Mouse (Mus musculus) hindbrain, postnatal 0 days (tissue): Measurements from ENCODE around the gene Fam214a. TPM values are rescaled to one million over a fixed set of nuclear protein-coding genes. Genes with fewer than 3 reads are reported as not detected.
A peak's percentile ranks its signal among the peaks of the same experiment; 100 is the strongest.

Experiments used
- ATAC-seq: fragments of 200-750 bp; cut with Nextera tagmentation; 2 replicates; pipeline ENCODE4 v1.8.0; 2017; ENCODE audit warnings: mild to moderate bottlenecking, moderate TSS enrichment, moderate library complexity
- DNase-seq: peaks from one replicate; pipeline ENCODE4 v3.0.0-alpha.2; 2015; ENCODE audit warnings: low spot score
- H3K27ac ChIP-seq: fragments of 300-500 bp; sonication (generic); 2 replicates; pipeline ENCODE4 v1.5.1; 2014; ENCODE audit warnings: mild to moderate bottlenecking
- H3K27me3 ChIP-seq: fragments of 300-500 bp; sonication (generic); 2 replicates; pipeline ENCODE4 v1.6.1; 2014; ENCODE audit warnings: low read length, mixed read lengths; ENCODE audit not compliant: insufficient read depth
- H3K36me3 ChIP-seq: fragments of 300-500 bp; sonication (generic); 2 replicates; pipeline ENCODE4 v1.6.1; 2014; ENCODE audit warnings: low read length, mixed read lengths; ENCODE audit not compliant: insufficient read depth
- H3K4me1 ChIP-seq: fragments of 300-500 bp; sonication (generic); 2 replicates; pipeline ENCODE4 v1.6.1; 2014; ENCODE audit warnings: antibody characterized with exemption, low read length, mixed read lengths; ENCODE audit not compliant: insufficient read depth
- H3K4me2 ChIP-seq: fragments of 300-500 bp; sonication (generic); 2 replicates; pipeline ENCODE4 v1.6.1; 2014; ENCODE audit warnings: low read depth, mild to moderate bottlenecking, low read length, moderate library complexity, mixed read lengths
- H3K4me3 ChIP-seq: fragments of 300-500 bp; sonication (generic); 2 replicates; pipeline ENCODE4 v1.5.1; 2014; ENCODE audit warnings: low read length
- H3K9ac ChIP-seq: fragments of 300-500 bp; sonication (generic); replicated peaks from 2 replicates; pipeline ENCODE4 v1.6.1; 2014; ENCODE audit warnings: mild to moderate bottlenecking, low read length, moderate library complexity, mixed read lengths
- H3K9me3 ChIP-seq: fragments of 300-500 bp; sonication (generic); 2 replicates; pipeline ENCODE4 v1.6.1; 2016; ENCODE audit warnings: low read length, mixed read lengths
- CTCF ChIP-seq: IDR thresholded peaks from 2 replicates; pipeline ENCODE4 v1.5.1; 2016; ENCODE audit warnings: antibody characterized with exemption, control low read depth, low read depth
- WGBS: fragments of 180-500 bp; shearing (Covaris S2); extraction: QIAGEN DNeasy Blood & Tissue Kit; methylation state at CpG from one replicate; pipeline ENCODE4 v1.1.7; 2014; 5-methylcytosine and 5-hydroxymethylcytosine counted together
- polyA plus RNA-seq: library from polyadenylated mRNA; unstranded; fragments of >200 nt; fragmentation: Nextera tagmentation; extraction: Ambion mirVana; gene quantifications from 2 replicates; pipeline ENCODE4 v1.2.1, GENCODE M21; 2015
- total RNA-seq: library from RNA; depleted of rRNA; stranded (reverse); fragments of >200 nt; gene quantifications from 2 replicates; pipeline ENCODE4 v1.2.3, GENCODE M21; 2014

The Fam214a gene
- total and polyA plus RNA-seq, 2 experiments from 2014 or later, result 18.6 to 28.6 TPM

DNA sequence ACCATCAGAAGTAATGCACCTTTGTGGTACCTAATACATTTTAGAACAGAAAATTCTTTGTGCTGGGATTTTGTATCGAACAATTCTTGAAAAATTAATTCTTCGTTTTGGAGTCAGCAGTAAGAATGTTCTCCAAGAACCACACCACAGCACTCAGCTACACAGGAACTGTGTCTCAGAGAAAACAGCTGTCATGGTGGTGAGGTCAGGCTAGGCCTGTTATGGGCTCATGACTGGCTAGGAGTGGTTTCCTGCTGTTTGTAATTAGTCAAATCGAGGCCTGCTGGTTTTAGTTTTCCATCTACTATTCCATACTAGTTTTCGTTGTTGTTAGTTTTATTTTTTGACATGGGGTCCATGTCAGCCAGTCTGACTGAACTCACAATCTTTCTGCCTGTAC, 67.9 kb downstream of the Fam214a start:
- H3K36me3 ChIP-seq, result peaks cover 22% of the 10 kb centered on the region; the same call in 1 of the 2 replicates
- H3K4me2 ChIP-seq, result no peak overlapping the region
- no peaks in the 10 kb centered on the region for H3K27me3 ChIP-seq
- no peak overlapping the region for H3K9ac ChIP-seq
- no peak overlapping the region for H3K27ac ChIP-seq
- H3K4me3 ChIP-seq, result no peak overlapping the region
- no peak for TF ChIP-seq CTCF
- no peak for DNase-seq
- no peak for ATAC-seq
- no peaks in the 10 kb centered on the region for H3K4me1 ChIP-seq
- no peaks in the 10 kb centered on the region for H3K9me3 ChIP-seq
- 85% methylated on average over 4 of the region's 4 CpGs for WGBS

DNA sequence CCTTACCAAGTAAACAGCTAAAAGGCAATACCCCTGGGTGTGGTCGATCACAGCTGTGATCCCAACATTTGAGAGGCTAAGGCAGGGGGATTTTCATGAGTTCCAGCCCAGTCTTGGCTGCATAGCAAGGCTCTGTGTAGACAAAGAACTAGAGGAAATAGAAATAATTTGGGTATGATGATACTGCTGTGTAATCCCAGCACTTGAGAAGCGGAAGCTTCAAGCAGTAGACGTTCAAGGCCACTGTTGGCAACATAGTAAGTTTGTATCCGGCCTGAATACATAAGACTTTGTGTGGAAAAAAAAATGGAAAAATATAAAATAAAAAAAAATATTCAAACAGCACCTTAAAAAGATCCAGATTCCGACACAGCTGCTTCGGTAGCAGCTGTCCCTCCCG, 69.9 kb downstream of the Fam214a start:
- no peak overlapping the region for H3K9ac ChIP-seq
- no peak overlapping the region for H3K27ac ChIP-seq
- H3K4me3 ChIP-seq, result no peak overlapping the region
- no peak overlapping the region for H3K4me2 ChIP-seq
- DNase-seq (no peak), ATAC-seq (no peak)
- no peak for TF ChIP-seq CTCF
- H3K4me1 ChIP-seq, result no peaks in the 10 kb centered on the region
- H3K9me3 ChIP-seq, result no peaks in the 10 kb centered on the region
- 91% methylated on average over 7 of the region's 7 CpGs for WGBS
- no peaks in the 10 kb centered on the region for H3K27me3 ChIP-seq
- H3K36me3 ChIP-seq, result peaks cover 22% of the 10 kb centered on the region; the same call in 1 of the 2 replicates

GRCm38 (mm10) chr9:75023150-75023894, 70.6 kb downstream of the Fam214a start:
- peaks cover 22% of the 10 kb centered on the region; the same call in 1 of the 2 replicates for H3K36me3 ChIP-seq
- 82% methylated on average over 5 of the region's 5 CpGs for WGBS

GRCm38 (mm10) chr9:75024089-75024488, 71.4 kb downstream of the Fam214a start:
- H3K27me3 ChIP-seq, result no peaks in the 10 kb centered on the region
- no peak overlapping the region for H3K9ac ChIP-seq
- peaks cover 19% of the 10 kb centered on the region; the same call in 1 of the 2 replicates for H3K36me3 ChIP-seq
- ATAC-seq (no peak), DNase-seq (no peak)
- H3K4me2 ChIP-seq, result no peak overlapping the region
- no peak overlapping the region for H3K4me3 ChIP-seq
- 62% methylated on average over 7 of the region's 7 CpGs for WGBS
- no peak overlapping the region for H3K27ac ChIP-seq
- no peaks in the 10 kb centered on the region for H3K4me1 ChIP-seq
- no peaks in the 10 kb centered on the region for H3K9me3 ChIP-seq
- TF ChIP-seq CTCF, result no peak

More at GRCm38 (mm10) chr9:75023150-75023894, 70.6 kb downstream of the Fam214a start:
- H3K9ac ChIP-seq, result no peak overlapping the region
- no peaks in the 10 kb centered on the region for H3K27me3 ChIP-seq
- TF ChIP-seq CTCF, result no peak
- H3K4me1 ChIP-seq, result no peaks in the 10 kb centered on the region
- H3K4me2 ChIP-seq, result no peak overlapping the region
- ATAC-seq (no peak), DNase-seq (no peak)
- H3K4me3 ChIP-seq, result no peak overlapping the region
- H3K9me3 ChIP-seq, result no peaks in the 10 kb centered on the region
- H3K27ac ChIP-seq, result no peak overlapping the region

GRCm38 (mm10) chr9:75025689-75026088, 73.0 kb downstream of the Fam214a start:
- 76% methylated on average over 6 of the region's 6 CpGs for WGBS
- DNase-seq, result peak; percentile 36
- Histone ChIP-seq H3K36me3 (peaks cover 10% of the 10 kb centered on the region; the same call in 1 of the 2 replicates), H3K9me3 (no peaks in the 10 kb centered on the region), H3K9ac (no peak overlapping the region), H3K4me2 (no peak overlapping the region), H3K4me1 (no peaks in the 10 kb centered on the region), H3K4me3 (no peak overlapping the region), H3K27ac (no peak overlapping the region), H3K27me3 (no peaks in the 10 kb centered on the region)
- ATAC-seq, result no peak
- peak; percentile 66 for TF ChIP-seq CTCF

DNA sequence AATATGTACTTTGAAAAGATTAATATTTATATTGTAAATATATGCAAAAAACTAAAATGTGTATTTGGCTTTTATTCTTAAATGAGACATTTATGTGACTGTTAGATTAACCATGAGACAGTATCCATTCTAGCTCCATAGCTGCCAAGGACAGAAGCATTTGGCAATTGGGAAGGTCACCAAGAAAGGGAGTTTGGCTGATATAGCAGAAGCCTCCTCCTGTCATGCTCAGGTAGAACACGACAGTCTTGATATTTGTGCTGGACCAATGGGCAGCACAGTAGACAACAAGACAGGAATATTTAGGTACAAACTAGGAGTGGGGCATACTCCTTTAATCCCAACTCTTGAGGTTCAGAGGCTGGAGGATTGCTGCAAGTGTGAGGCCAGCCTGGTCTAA, 79.7 kb downstream of the Fam214a start:
- H3K36me3 ChIP-seq, result no peaks in the 10 kb centered on the region; the same call in 1 of the 2 replicates
- no peak overlapping the region for H3K4me2 ChIP-seq
- no peak overlapping the region for H3K4me3 ChIP-seq
- no peaks in the 10 kb centered on the region for H3K27me3 ChIP-seq
- WGBS, result 92% methylated on average over 1 of the region's 1 CpGs
- DNase-seq, result no peak
- no peak overlapping the region for H3K27ac ChIP-seq
- no peak for TF ChIP-seq CTCF
- no peaks in the 10 kb centered on the region for H3K4me1 ChIP-seq
- H3K9ac ChIP-seq, result no peak overlapping the region
- no peak for ATAC-seq
- no peaks in the 10 kb centered on the region for H3K9me3 ChIP-seq

GRCm38 (mm10) chr9:75033141-75033540, 80.5 kb downstream of the Fam214a start:
- Histone ChIP-seq H3K4me3 (no peak overlapping the region), H3K9ac (no peak overlapping the region), H3K36me3 (no peaks in the 10 kb centered on the region; the same call in 1 of the 2 replicates), H3K9me3 (no peaks in the 10 kb centered on the region), H3K4me2 (no peak overlapping the region), H3K27me3 (no peaks in the 10 kb centered on the region), H3K27ac (no peak overlapping the region), H3K4me1 (no peaks in the 10 kb centered on the region)
- ATAC-seq (no peak), DNase-seq (peak; percentile 58)
- peak; percentile 64 for TF ChIP-seq CTCF
- 48% methylated on average over 7 of the region's 7 CpGs for WGBS
